Mouse (Mus musculus): ENCODE data around the gene Esrra.
"Not testable (repeated sequence)": the region's sequence is repeated elsewhere in the genome, so short reads cannot be mapped to it uniquely, and the experiment has no call there.

Esrra gene

GRCm38 (mm10) chr19:6920741-6921636 lies 624 bp downstream of the Esrra start:
- no peak for DNase-seq (ENCODE audit: low read depth, low spot score)

DNA sequence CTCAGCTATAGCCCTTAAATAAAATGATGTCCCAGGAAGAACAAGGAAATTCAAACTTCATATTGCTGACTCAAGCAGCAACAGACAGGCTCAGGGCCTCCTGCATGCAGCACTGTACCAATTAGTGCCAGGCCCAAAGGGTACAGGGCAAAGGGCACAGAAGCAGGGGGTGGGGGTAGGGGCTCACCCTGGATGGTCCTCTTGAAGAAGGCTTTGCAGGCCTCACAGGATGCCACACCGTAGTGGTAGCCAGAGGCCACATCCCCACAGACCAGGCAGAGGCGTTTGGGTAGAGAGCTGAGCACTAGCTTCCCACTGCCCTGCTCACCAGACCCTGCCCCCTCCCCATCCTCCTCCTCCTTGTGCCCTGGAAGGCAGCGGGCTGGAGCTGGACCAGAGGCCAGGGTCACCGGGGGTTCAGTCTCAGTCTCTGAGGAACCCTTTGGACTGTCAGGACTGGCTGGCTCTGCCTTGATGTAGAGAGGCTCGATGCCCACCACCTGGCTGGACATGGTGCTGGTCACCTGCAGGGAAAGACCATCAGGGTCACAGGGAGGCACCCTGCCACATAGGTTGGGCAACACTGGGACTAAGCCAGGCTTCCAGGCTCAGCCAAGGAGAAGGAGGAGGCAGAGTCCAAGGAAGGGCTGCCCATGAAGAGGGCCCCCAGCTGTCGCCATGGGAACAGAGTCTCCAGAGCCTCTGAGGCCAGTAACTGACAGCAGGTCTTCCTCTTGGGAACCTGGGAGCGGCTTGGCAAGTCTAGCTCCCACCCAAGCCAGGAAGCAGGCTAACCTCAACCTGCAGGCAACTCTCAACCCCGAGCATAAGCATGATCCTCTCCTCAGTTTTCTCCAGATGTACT lies 1.5 kb downstream of the Esrra start:
- no peak for DNase-seq (ENCODE audit: low read depth, low spot score)

GRCm38 (mm10) chr19:6919431-6919830 lies 2.2 kb downstream of the Esrra start:
- DNase-seq (ENCODE audit: low read depth, low spot score): no peak

DNA sequence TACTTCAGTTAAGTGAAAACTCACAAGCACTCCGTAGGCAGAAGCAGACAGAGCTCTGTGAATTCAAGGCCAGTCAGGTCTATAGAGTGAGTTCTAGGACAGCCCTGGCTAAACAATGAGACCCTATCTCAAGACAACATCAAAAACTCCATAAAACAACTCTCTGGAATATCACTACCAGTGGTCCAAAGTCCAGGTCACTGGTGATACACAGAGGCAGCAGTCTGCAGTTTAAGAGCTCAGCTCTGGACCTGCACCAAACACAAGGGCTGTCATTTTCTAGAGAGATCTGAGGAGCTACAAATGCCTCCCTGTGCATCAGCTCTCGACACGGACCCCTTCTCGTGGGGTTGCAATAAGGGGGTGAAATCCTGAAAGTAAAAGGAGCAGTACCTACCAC lies 3.3 kb downstream of the Esrra start:
- no peak for DNase-seq (ENCODE audit: low read depth, low spot score)

DNA sequence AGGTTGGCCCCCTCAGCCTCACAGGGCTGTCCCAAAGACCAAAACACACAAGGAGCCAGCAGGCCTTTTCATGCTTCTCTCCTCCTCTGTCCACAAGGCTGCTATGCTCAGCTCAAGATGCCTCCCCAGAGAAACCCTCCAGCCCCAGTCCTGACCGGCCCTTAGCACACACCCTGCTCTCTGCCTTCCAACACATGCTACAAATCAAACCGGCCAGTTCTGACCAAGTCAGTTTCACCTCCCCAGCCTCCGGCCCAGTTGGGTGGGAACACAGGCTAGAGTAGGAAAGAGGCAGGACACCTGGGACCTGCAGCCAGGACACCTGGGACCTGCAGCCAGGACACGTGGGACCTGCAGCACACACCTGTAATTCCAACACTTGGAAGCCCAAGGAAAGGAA lies 5.1 kb downstream of the Esrra start:
- DNase-seq (ENCODE audit: low read depth, low spot score): no peak

GRCm38 (mm10) chr19:6915276-6915675 lies 6.3 kb downstream of the Esrra start:
- DNase-seq (ENCODE audit: low read depth, low spot score): no peak

DNA sequence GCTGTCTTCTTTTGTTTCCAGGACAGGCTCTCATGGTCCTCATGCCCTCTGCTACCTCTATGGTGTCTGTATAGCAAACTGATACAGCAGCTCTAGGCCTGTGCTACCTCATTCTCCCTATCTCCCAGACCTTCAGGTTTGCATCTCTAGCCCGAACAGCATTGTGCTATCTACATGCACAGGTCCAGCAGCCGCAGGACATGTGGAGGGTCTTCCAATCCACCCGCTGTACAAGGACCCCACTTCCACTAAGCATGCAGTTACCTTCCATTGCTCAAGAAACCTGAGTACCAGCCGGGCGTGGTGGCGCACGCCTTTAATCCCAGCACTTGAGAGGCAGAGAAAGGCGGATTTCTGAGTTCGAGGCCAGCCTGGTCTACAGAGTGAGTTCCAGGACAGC lies 7.1 kb downstream of the Esrra start:
- DNase-seq (ENCODE audit: low read depth, low spot score): no peak

- no peak for DNase-seq (ENCODE audit: low read depth, low spot score)
Measured at GRCm38 (mm10) chr19:6913991-6914390, 7.6 kb downstream of the Esrra start.

- DNase-seq (ENCODE audit: low read depth, low spot score): no peak
Measured at GRCm38 (mm10) chr19:6913036-6913435, 8.6 kb downstream of the Esrra start.

DNA sequence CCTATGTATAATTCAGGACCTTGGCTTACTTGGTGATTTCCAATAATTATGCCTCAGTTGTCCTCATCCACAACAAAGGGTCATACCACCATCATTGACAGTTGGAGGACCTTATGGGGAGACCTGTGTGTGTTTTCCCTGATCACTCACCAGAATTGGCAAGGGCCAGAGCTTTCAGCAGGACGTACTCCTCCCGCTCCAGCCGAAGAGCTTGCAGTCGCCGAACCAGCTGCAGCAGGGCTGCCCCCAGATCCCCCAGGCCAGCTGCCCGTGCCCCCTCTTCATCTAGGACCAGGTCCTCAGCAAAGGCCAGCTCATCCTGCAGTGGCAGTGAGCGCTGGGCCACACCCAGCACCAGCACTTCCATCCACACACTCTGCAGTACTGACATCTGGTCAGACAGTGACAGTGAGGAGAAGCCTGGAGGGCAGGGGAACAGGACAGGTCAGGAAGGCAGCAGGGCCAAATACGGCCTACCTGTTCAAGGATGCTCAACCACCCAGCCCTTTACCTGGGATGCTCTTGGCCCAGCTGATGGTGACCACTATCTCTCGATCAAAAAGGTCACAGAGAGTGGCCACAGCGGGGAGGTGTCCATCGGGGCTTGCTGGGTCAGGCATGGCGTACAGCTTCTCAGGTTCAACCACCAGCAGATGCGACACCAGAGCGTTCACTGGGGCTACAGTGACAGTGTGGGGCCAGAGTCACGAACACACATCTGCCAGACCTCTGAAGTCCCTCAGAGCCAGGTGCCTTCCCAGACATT lies 9.2 kb downstream of the Esrra start:
- DNase-seq (ENCODE audit: low read depth, low spot score): no peak

GRCm38 (mm10) chr19:6911101-6912074 lies 10.2 kb downstream of the Esrra start:
- DNase-seq (ENCODE audit: low read depth, low spot score): no peak

DNA sequence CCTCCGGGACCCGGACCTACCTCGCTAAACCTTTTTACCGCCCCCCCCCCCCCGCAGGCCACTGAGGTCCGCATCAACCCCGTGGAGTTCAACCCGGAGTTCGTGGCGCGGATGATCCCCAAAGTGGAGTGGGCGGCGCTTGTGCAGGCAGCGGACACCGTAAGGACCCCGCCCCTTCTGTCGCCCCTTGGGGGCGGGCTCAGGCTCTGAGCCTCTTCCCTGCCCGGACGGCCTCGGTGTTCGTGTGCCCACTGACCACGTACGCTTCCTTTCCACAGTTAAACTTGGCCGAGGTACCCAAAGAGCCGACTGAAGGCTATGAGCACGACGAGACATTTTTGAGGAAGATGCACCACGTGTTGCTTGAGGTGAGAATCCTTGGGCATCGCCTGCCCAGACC lies 11.3 kb downstream of the Esrra start:
- DNase-seq (ENCODE audit: low read depth, low spot score): not testable (repeated sequence)

DNA sequence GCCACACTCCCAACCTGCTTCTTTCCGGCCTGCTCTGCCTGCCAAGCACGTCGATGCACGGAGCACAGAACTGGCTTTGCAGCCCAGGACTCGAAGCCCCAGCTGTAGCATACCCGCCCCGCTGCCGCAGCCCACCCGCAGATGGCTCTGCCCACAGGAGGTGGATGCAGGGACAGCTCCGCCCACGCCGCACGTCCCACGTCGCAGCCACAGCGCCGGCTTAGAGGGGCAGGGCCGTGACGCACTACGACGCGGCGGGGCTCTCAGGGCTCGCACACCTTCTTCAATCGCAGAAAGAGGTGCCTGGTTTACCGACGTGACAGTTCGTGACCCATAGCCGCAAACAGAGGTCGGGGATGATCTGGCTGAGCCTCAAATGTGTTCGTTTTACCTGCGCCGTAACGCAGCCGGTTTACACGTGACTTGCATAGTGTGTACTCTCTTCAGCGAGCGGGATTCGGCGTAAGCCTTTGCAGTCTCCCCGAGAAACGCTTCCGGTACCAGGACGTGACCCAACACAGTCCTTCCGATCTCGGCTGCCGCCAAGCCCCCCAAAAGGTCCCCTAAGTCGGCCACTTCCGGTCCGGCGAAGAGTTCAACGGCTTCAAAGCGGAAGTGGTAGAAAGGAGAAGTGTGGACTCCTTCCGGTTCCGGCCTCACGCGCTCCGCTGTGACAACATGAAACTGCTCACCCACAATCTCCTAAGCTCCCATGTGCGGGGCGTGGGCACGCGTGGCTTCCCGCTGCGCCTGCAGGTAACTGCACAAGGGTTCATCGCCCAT lies 11.9 kb downstream of the Esrra start, which contains the start of the genes Trmt112 and Prdx5:
Gene Trmt112 (plus strand): TSS at position 192 of the 783 bp plus-strand sequence.
Gene Prdx5 (minus strand): TSS at position 600 of the 783 bp plus-strand sequence.
- DNase-seq (ENCODE audit: low read depth, low spot score): peak; percentile 94

- DNase-seq (ENCODE audit: low read depth, low spot score): no peak
Measured at GRCm38 (mm10) chr19:6909021-6909420, 12.6 kb downstream of the Esrra start.

DNA sequence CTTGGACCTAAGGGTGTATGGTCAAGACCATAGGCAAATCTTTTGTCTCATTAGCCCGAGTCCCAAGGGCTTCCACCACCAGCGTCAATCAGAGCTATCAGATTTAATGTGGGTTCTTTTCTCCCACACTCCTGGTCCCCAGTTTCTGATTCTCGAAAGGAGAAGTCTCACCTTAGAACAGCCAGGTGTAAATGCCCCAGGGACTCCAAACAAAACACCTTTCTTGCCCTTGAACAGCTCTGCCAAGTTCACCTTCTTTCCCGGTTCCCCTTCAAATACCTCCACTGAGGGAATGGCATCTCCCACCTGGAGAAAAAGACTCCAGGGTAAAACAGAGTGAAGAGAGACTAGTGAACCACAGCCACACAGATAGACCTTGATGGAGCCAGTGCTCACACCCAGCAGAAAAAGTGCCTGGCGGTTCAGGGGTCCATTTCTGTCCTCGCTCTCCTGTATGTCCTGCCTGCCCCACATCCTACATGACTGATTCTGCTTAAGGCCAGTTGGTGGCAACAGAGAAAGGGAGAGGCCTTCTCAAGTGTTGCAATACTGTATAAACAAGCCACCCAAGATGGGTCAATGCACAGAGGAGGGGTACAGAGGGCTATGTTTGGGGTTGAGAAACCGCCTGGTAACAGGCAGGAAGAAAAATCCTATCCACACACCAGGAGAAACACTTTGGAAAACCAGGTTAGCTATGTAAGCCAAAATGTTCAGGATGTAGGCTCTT lies 13.6 kb downstream of the Esrra start:
- DNase-seq (ENCODE audit: low read depth, low spot score): no peak

DNA sequence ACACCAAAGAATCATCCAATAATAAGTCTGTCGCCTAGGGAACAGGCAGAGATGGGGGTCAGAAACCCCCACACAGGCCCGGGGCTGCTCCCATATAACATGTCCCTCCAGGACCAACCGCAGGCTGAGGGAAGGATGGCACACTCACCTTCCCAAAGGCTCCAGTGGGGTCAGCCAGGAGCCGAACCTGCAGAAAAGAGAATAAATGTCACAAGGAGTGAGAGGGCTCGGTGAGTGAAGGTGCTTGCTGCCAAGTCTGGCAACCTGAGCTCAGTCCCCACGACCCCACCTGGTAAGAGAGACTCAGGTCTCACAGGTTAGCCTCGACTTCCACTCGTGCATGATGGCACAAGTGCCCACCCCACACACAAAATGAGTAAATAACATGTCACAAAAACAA lies 14.5 kb downstream of the Esrra start:
- DNase-seq (ENCODE audit: low read depth, low spot score): no peak

- no peak for DNase-seq (ENCODE audit: low read depth, low spot score)
Measured at GRCm38 (mm10) chr19:6906199-6906598, 15.4 kb downstream of the Esrra start.

- DNase-seq (ENCODE audit: low read depth, low spot score): no peak
Measured at GRCm38 (mm10) chr19:6905498-6906159, 16.0 kb downstream of the Esrra start.

Data from brain, embryonic 18.5 days (tissue).